In the genomic region with DNA sequence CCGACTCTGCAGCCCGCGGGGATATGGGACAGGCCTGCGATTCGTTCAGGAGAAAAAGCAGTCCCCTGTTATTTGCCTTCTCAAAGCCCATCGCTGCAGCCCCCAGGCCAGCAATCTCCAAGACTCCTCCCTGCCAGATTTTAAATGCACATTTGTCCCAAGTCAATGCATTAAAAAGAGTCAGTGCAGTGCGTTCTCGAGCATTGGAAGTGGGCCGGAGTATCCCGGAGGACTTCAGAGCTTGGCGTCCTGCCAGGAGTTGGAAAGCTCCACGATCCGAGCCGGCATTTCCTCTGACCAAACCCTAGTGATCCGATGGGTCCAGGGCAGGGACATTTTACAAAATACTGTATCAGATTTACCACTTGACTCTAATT, we compare ENCODE assay signal across 8 mouse cellular contexts.
DNase-seq lines count a peak whose midpoint lies in the region; ATAC-seq and TF ChIP-seq lines count a peak whose summit lies in the region.

No protein-coding gene starts in this region.

- H3K27ac ChIP-seq in forebrain, embryonic 15.5 days (replicated peaks), result peak overlapping the region; percentile 88
- H3K27ac ChIP-seq in lung, embryonic 14.5 days (ENCODE audit: low read depth), result peak overlapping the region; percentile 66

- H3K36me3 ChIP-seq in forebrain, embryonic 15.5 days, result no peaks in the 10 kb centered on the region
- no peaks in the 10 kb centered on the region for H3K36me3 ChIP-seq in lung, embryonic 14.5 days (ENCODE audit: insufficient read depth)

- no peaks in the 10 kb centered on the region; the same call in 1 of the 2 replicates for H3K9me3 ChIP-seq in forebrain, embryonic 15.5 days
- H3K9me3 ChIP-seq in lung, embryonic 14.5 days (ENCODE audit: low read depth, low read length), result no peaks in the 10 kb centered on the region; the same call in 1 of the 2 replicates

- no peak for TF ChIP-seq CTCF in lung, embryonic 14.5 days (IDR thresholded peaks at IDR 0.05; ENCODE audit: low read depth)

- intact Hi-C loops in heart, postnatal 10 days (cut with DNase I), result loop anchor here (5.0 kb wide), 2 partner anchors 45 to 175 kb away; a partner anchor contains a TSS

- peaks cover 18% of the 10 kb centered on the region for H3K4me1 ChIP-seq in forebrain, embryonic 15.5 days
- H3K4me1 ChIP-seq in lung, embryonic 14.5 days (ENCODE audit: insufficient read depth), result peaks cover 6% of the 10 kb centered on the region; the same call in 1 of the 2 replicates

- under 1% methylated on average over 15 of the region's 15 CpGs for WGBS in forebrain, embryonic 15.5 days
- WGBS in lung, embryonic 14.5 days, result under 1% methylated on average over 15 of the region's 15 CpGs

- peak overlapping the region; percentile 62 for H3K4me3 ChIP-seq in forebrain, embryonic 15.5 days
- peak overlapping the region; percentile 52 for H3K4me3 ChIP-seq in lung, embryonic 14.5 days (ENCODE audit: low read depth, low read length)

- peak; percentile 68 for ATAC-seq in cerebellum, adult (ENCODE audit: insufficient number of reproducible peaks, low FRiP score, low TSS enrichment)
- peak; percentile 81 for ATAC-seq in forebrain, embryonic 15.5 days (replicated peaks)
- peak; percentile 84 for ATAC-seq in lung, embryonic 14.5 days (ENCODE audit: insufficient read depth)

- peak overlapping the region; percentile 75 for H3K9ac ChIP-seq in forebrain, embryonic 15.5 days (replicated peaks)
- H3K9ac ChIP-seq in lung, embryonic 14.5 days, result peak overlapping the region; percentile 60

- H3K27me3 ChIP-seq in forebrain, embryonic 15.5 days, result no peaks in the 10 kb centered on the region
- H3K27me3 ChIP-seq in lung, embryonic 14.5 days (ENCODE audit: insufficient read depth, low read length), result no peaks in the 10 kb centered on the region

- peak; percentile 17 for DNase-seq in ES-CJ7 (ENCODE audit: low read depth, low spot score)
- DNase-seq in heart, postnatal 10 days, result peak; percentile 84 to 88
- DNase-seq in kidney, postnatal 4 days, result peak; percentile 84 to 88
- peak; percentile 93 for DNase-seq in lung, embryonic 14.5 days
- peak; percentile 76 for DNase-seq in retina, embryonic 14.5 days (ENCODE audit: low spot score)
- DNase-seq in B cell, adult 2 months, result no peak

- peak overlapping the region; percentile 95 for H3K4me2 ChIP-seq in forebrain, embryonic 15.5 days (replicated peaks)
- peak overlapping the region; percentile 99 for H3K4me2 ChIP-seq in lung, embryonic 14.5 days

Comparison
In these comparisons a context has a peak if more than half of its experiments do, and no peak if none do; other contexts are left out.
1. DNase-seq: peak in ES-CJ7 (single experiment), heart, postnatal 10 days (2 of 2), kidney, postnatal 4 days (2 of 2), lung, embryonic 14.5 days (single experiment) and retina, embryonic 14.5 days (single experiment); none in B cell, adult 2 months (0 of 2).
2. Peak in every context shown above with its lines, with median percentiles within 50 percentile points of each other: ATAC-seq.